Mouse (Mus musculus): ENCODE measurements around the gene Cep170b. TPM values are rescaled to one million over a fixed set of nuclear protein-coding genes. Genes with fewer than 3 reads are reported as not detected.
A peak's percentile ranks its signal among the peaks of the same experiment; 100 is the strongest.

The Cep170b gene
- polyA plus RNA-seq, 1 experiment from 2014 or later: 36.0 TPM

DNA sequence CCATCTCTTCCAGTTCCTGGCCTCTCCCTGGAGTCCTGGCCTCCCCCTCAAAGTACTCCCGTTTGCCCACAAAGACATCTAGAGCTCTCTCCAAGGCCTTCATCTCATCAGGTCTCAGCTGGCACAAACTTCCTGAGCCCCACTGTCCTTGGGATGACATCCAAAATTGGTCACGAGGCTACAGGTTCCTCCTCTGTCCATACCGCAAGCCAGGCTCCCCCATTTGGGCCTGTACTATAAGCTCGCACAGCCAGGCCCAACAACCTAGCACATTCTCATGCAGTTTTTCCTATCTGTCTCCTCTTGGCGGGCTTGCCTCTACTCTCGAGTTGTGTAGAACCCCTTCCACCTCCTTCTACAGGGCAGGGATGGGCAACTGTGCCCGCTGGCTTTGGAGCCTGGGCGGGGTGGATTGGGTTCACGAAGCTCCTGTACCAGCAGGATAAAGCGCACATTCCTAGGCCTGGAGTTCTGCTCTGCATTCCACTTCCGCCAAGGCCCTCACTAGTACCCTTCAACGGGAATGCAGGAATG lies 702 bp downstream of the Cep170b start:
- H3K27me3 ChIP-seq (ENCODE audit: control insufficient read depth, insufficient read depth, low read depth, low read length): no peaks in the 10 kb centered on the region
- no peak overlapping the region for H3K27ac ChIP-seq (ENCODE audit: low read length)
- peak overlapping the region; percentile 94 for H3K9ac ChIP-seq (ENCODE audit: low read depth, low read length)
- peak overlapping the region; percentile 69 for H3K4me2 ChIP-seq (ENCODE audit: low read length)
- H3K4me1 ChIP-seq (ENCODE audit: control insufficient read depth, insufficient read depth, low read length): peaks cover 16% of the 10 kb centered on the region
- H3K4me3 ChIP-seq (ENCODE audit: low read depth, low read length): peak overlapping the region; percentile 86
- no peaks in the 10 kb centered on the region for H3K36me3 ChIP-seq (ENCODE audit: control insufficient read depth, insufficient read depth, low read length)
- 36% methylated on average over 12 of the region's 12 CpGs for WGBS
- ATAC-seq: no peak
- H3K9me3 ChIP-seq (replicated peaks; ENCODE audit: control insufficient read depth, low read length, poor library complexity, severe bottlenecking): no peaks in the 10 kb centered on the region

DNA sequence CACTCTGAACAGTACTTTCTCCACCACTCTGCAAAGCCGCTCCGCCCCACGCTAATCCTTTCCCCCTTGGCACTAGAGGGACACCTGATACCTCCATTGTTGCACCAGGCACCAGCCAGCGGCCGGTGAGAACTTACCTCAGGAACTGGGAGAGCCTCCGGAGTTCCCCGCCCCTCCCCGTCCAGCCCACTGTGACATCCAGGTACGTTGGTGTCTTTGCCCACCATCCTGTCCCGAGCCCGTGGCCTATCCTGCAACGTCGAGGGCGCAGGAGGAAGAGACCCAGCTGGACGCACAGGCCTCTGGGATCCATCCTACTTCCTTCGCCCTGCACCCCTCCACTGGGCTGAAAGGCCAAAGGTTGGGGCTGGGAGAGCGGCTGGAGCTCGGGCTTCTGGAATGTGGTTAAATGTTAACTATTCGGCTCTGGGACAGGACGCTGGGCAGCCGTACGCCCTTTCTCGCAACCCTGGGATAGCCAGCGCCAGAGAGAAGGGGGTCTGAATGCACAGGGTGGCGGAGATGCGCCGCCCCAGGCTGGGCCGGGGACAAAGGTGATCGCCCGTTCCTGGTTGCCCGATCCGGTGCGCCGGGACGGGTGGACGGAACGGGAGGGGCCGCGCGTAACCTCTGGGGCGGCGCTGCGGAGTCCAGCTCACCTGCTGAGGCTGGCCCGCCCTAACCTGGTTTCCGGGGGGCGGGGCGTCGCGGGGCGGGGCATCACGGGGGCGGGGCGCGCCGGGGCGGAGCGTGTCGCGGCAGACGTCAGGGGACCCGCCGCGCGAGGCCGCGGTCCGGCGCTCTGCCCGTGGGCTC lies 1.4 kb downstream of the Cep170b start:
- Histone ChIP-seq H3K27ac (ENCODE audit: low read length) (peak overlapping the region; percentile 53), H3K9ac (ENCODE audit: low read depth, low read length) (peak overlapping the region; percentile 94), H3K4me1 (ENCODE audit: control insufficient read depth, insufficient read depth, low read length) (peaks cover 16% of the 10 kb centered on the region), H3K9me3 (replicated peaks; ENCODE audit: control insufficient read depth, low read length, poor library complexity, severe bottlenecking) (no peaks in the 10 kb centered on the region), H3K27me3 (ENCODE audit: control insufficient read depth, insufficient read depth, low read depth, low read length) (no peaks in the 10 kb centered on the region), H3K4me2 (ENCODE audit: low read length) (peak overlapping the region; percentile 69), H3K4me3 (ENCODE audit: low read depth, low read length) (peak overlapping the region; percentile 86), H3K36me3 (ENCODE audit: control insufficient read depth, insufficient read depth, low read length) (no peaks in the 10 kb centered on the region)
- ATAC-seq: peak; percentile 57
- WGBS: 2% methylated on average over 55 of the region's 69 CpGs

DNA sequence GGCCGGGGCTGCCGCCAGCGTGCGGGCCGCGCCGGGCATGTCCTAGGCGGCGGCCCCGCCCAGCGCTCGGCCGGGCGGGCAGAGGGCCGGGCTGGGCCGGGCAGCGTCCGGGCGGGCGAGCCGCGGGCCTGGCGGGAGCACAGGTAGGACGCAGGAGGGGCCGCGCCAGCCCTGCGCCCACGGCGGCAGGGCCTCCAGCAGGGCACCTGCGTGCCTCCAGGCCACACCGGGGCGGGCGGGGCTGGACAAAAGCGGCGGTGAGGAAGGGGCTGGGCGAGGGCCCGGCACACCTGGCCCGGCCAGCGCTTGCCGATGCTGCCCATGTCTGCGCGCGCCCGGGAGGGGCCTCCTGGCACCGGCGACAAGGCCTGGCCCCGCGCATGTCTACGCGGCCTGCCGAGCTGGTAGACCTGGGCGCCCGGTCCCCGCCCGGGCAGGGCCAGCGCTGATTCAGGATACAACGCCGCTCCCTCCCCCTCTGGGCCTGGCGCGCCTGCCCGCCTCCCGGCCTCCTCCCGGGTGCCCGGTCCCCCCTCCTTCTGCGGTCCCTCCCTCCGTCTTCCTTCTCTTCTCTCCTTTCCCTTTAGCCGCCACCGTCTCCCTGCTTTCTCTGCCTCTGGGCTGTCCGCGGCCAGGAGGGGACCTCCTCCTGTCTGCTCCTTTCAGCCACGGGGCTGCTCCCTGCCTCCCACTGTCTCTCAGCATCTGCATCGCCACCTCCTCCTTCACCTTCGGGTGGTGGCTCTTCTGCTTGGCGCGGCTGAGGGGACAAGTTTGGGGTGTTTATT lies 2.2 kb downstream of the Cep170b start:
- peaks cover 17% of the 10 kb centered on the region for H3K4me1 ChIP-seq (ENCODE audit: control insufficient read depth, insufficient read depth, low read length)

DNA sequence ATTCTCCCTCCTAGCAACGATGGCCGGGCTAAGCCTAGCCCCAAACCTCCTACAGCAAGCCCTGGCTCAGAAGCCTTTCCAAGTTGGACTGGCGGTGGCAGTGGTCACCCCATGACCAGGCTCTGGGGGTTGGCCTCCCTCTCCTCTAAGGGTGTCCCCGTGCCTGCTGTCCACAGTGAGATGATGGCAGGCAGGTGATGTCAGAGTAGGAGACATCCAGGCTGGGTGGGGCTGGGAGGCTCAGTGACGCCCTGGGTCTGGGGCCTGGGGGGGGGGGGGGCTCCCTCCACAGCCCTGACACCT lies 2.7 kb downstream of the Cep170b start:
- Histone ChIP-seq H3K4me1 (ENCODE audit: control insufficient read depth, insufficient read depth, low read length) (peaks cover 20% of the 10 kb centered on the region), H3K9me3 (replicated peaks; ENCODE audit: control insufficient read depth, low read length, poor library complexity, severe bottlenecking) (no peaks in the 10 kb centered on the region), H3K9ac (ENCODE audit: low read depth, low read length) (peak overlapping the region; percentile 94), H3K27ac (ENCODE audit: low read length) (peak overlapping the region; percentile 53; the same call in 1 of the 2 replicates), H3K4me3 (ENCODE audit: low read depth, low read length) (peak overlapping the region; percentile 86), H3K27me3 (ENCODE audit: control insufficient read depth, insufficient read depth, low read depth, low read length) (no peaks in the 10 kb centered on the region), H3K4me2 (ENCODE audit: low read length) (peak overlapping the region; percentile 69), H3K36me3 (ENCODE audit: control insufficient read depth, insufficient read depth, low read length) (no peaks in the 10 kb centered on the region)
- peak; percentile 29 for ATAC-seq
- 16% methylated on average over 5 of the region's 5 CpGs for WGBS

More for the DNA sequence above, 2.2 kb downstream of the Cep170b start:
- Histone ChIP-seq H3K9ac (ENCODE audit: low read depth, low read length) (peak overlapping the region; percentile 94), H3K36me3 (ENCODE audit: control insufficient read depth, insufficient read depth, low read length) (no peaks in the 10 kb centered on the region), H3K4me3 (ENCODE audit: low read depth, low read length) (peak overlapping the region; percentile 86), H3K27me3 (ENCODE audit: control insufficient read depth, insufficient read depth, low read depth, low read length) (no peaks in the 10 kb centered on the region), H3K9me3 (replicated peaks; ENCODE audit: control insufficient read depth, low read length, poor library complexity, severe bottlenecking) (no peaks in the 10 kb centered on the region), H3K27ac (ENCODE audit: low read length) (peak overlapping the region; percentile 53), H3K4me2 (ENCODE audit: low read length) (peak overlapping the region; percentile 69)
- WGBS: under 1% methylated on average over 44 of the region's 75 CpGs
- peak; percentile 68 for ATAC-seq

DNA sequence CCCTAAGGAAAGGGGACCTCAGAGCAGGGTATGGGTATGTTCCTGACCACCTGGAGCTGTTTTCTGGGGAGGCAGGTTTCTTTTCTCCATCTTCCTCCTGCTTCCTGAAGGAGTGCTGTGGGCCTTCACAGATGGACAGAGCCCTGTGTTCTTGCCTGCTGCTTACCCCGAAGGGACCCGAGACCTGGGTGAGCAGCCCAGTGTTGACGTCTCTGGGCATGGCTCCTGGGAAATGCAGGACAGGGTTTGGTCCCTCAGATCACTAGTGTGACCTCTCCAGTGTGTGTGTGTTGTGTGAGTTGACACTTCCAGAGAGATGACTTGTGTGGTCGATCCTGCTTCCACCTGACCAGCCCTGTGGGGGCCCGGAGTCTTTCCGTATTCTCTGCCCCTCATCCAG lies 3.2 kb downstream of the Cep170b start:
- H3K4me3 ChIP-seq (ENCODE audit: low read depth, low read length): peak overlapping the region; percentile 86
- ATAC-seq: no peak
- H3K36me3 ChIP-seq (ENCODE audit: control insufficient read depth, insufficient read depth, low read length): no peaks in the 10 kb centered on the region
- no peaks in the 10 kb centered on the region for H3K9me3 ChIP-seq (replicated peaks; ENCODE audit: control insufficient read depth, low read length, poor library complexity, severe bottlenecking)
- no peak overlapping the region for H3K27ac ChIP-seq (ENCODE audit: low read length)
- WGBS: 90% methylated on average over 6 of the region's 6 CpGs
- H3K4me2 ChIP-seq (ENCODE audit: low read length): peak overlapping the region; percentile 69
- H3K27me3 ChIP-seq (ENCODE audit: control insufficient read depth, insufficient read depth, low read depth, low read length): no peaks in the 10 kb centered on the region
- H3K9ac ChIP-seq (ENCODE audit: low read depth, low read length): peak overlapping the region; percentile 94; the same call in 1 of the 2 replicates
- peaks cover 20% of the 10 kb centered on the region for H3K4me1 ChIP-seq (ENCODE audit: control insufficient read depth, insufficient read depth, low read length)

DNA sequence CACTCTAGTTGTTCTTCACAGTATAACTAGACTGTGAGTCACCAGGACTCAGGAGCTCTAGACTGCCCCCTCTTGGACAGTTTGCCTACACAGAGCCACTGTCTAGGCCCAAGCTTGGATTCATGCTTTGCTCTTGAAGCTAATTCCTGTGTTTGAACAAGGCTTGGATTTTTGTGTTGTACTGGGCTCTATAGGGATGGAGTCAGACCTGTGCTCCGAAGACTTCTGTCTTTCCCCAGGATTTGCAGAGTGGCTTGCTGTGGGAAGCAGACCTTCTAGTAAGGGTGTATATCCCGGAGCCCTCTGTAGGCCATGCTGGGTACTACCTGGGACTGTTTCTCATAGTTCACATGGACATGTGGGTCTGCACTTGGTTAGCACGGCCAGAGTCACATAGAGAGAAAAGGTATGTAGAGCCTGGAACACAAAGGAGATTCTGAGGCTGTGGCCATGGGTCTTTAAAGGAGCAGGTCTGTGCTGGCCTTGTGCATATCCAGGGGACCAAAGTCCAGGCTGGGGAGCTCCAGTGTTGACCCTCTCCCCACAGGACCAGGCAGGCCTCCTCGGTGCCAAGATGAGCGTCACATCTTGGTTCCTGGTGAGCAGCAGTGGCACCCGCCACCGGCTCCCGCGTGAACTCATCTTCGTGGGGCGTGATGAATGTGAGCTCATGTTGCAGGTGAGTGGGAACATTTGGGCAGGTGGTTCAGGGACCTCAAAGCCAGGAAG lies 4.0 kb downstream of the Cep170b start:
- Histone ChIP-seq H3K4me2 (ENCODE audit: low read length) (peak overlapping the region; percentile 69; the same call in 1 of the 2 replicates), H3K36me3 (ENCODE audit: control insufficient read depth, insufficient read depth, low read length) (no peaks in the 10 kb centered on the region; the same call in 1 of the 2 replicates), H3K4me1 (ENCODE audit: control insufficient read depth, insufficient read depth, low read length) (peaks cover 20% of the 10 kb centered on the region), H3K27me3 (ENCODE audit: control insufficient read depth, insufficient read depth, low read depth, low read length) (no peaks in the 10 kb centered on the region), H3K4me3 (ENCODE audit: low read depth, low read length) (no peak overlapping the region), H3K9me3 (replicated peaks; ENCODE audit: control insufficient read depth, low read length, poor library complexity, severe bottlenecking) (no peaks in the 10 kb centered on the region), H3K27ac (ENCODE audit: low read length) (no peak overlapping the region), H3K9ac (ENCODE audit: low read depth, low read length) (0 out of 2 replicates have a peak overlapping the region, but pooled peaks have one; percentile 6)
- WGBS: 82% methylated on average over 11 of the region's 11 CpGs
- ATAC-seq: no peak

DNA sequence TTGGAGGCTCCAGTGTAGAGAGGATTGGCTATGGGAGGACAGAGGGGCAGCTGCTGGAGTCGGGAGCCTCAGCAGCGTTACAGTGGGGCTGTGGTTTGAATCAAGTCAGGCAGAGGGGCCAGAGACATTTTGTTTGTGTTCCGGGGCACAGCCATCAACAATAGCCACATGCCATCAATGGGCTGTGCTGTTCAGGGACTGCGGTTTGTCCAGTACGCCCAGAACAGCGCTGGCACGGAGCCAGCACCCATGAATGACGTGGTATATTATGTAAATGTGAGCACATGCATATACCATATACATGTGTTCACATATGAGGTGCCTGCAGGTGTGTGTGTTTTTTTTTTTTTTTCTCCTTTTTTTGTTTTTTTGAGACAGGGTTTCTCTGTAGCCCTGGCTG lies 7.5 kb downstream of the Cep170b start:
- Histone ChIP-seq H3K4me2 (ENCODE audit: low read length) (no peak overlapping the region), H3K27me3 (ENCODE audit: control insufficient read depth, insufficient read depth, low read depth, low read length) (no peaks in the 10 kb centered on the region), H3K9ac (ENCODE audit: low read depth, low read length) (no peak overlapping the region), H3K4me1 (ENCODE audit: control insufficient read depth, insufficient read depth, low read length) (peaks cover 18% of the 10 kb centered on the region), H3K9me3 (replicated peaks; ENCODE audit: control insufficient read depth, low read length, poor library complexity, severe bottlenecking) (no peaks in the 10 kb centered on the region), H3K4me3 (ENCODE audit: low read depth, low read length) (no peak overlapping the region), H3K36me3 (ENCODE audit: control insufficient read depth, insufficient read depth, low read length) (no peaks in the 10 kb centered on the region; the same call in 1 of the 2 replicates), H3K27ac (ENCODE audit: low read length) (no peak overlapping the region)
- 75% methylated on average over 8 of the region's 8 CpGs for WGBS
- no peak for ATAC-seq

DNA sequence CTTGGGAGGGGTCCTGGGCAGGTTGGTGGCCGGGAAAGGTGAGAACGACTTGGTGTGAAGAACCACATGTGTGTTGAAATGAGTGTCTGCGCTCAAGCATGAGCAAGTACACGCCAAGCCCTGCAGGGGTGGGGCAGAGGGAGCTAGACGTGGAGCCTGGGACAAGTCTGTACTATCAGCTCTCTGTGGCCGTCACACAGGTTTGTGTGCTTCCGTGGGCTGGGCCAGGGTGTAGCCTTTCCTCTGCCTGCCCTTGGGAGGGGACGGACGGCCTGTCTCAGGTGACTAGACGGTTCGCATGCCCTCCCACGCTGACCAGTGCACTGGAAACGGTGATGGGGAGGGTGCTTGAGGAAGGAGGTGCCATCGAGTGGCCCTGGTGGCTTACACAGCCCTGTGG lies 10.6 kb downstream of the Cep170b start:
- Histone ChIP-seq H3K27ac (ENCODE audit: low read length) (no peak overlapping the region), H3K4me2 (ENCODE audit: low read length) (no peak overlapping the region), H3K4me1 (ENCODE audit: control insufficient read depth, insufficient read depth, low read length) (peaks cover 4% of the 10 kb centered on the region), H3K27me3 (ENCODE audit: control insufficient read depth, insufficient read depth, low read depth, low read length) (no peaks in the 10 kb centered on the region), H3K4me3 (ENCODE audit: low read depth, low read length) (no peak overlapping the region), H3K9me3 (replicated peaks; ENCODE audit: control insufficient read depth, low read length, poor library complexity, severe bottlenecking) (no peaks in the 10 kb centered on the region), H3K9ac (ENCODE audit: low read depth, low read length) (no peak overlapping the region), H3K36me3 (ENCODE audit: control insufficient read depth, insufficient read depth, low read length) (peaks cover 18% of the 10 kb centered on the region)
- no peak for ATAC-seq
- WGBS: 92% methylated on average over 14 of the region's 14 CpGs

Measured in midbrain, embryonic 16.5 days (tissue).